Mouse (Mus musculus) MEL (cell line): ENCODE data around the gene Cox4i1. TPM values are rescaled to one million over a fixed set of nuclear protein-coding genes. Genes with fewer than 3 reads are reported as not detected.

Source experiments
- DNase-seq: peaks from one replicate; pipeline ENCODE4 v3.0.0; 2011; ENCODE audit warnings: low read depth, low spot score
- H3K27ac ChIP-seq: 2 replicates; pipeline ENCODE4 v1.5.1; 2012; ENCODE audit warnings: low read depth, mild to moderate bottlenecking, control low read depth, low read length, moderate library complexity; ENCODE audit not compliant: control insufficient read depth
- H3K27me3 ChIP-seq, 2 experiments: fragments of 150-350 bp in 1 of 2; sonication (generic) in 1 of 2; 2 replicates each; pipeline ENCODE4 v1.6.1; 2012; ENCODE audit warnings: low read length in 2 of 2, mild to moderate bottlenecking in 2 of 2, improper control_type of control experiment in 1 of 2, moderate library complexity in 1 of 2; ENCODE audit not compliant: insufficient read depth in 2 of 2, control insufficient read depth in 1 of 2
- H3K36me3 ChIP-seq, 2 experiments: 2 replicates each; pipeline ENCODE4 v1.6.1; 2012 to 2014; ENCODE audit warnings: low read length in 2 of 2, improper control_type of control experiment in 1 of 2, inconsistent platforms in 1 of 2, mild to moderate bottlenecking in 1 of 2; ENCODE audit not compliant: insufficient read depth in 2 of 2, control insufficient read depth in 1 of 2
- H3K4me1 ChIP-seq, 2 experiments: fragments of 150-350 bp in 1 of 2; sonication (generic) in 1 of 2; 2 replicates each; pipeline ENCODE4 v1.6.1; 2012; ENCODE audit warnings: low read length in 2 of 2, improper control_type of control experiment in 1 of 2, mild to moderate bottlenecking in 1 of 2; ENCODE audit not compliant: insufficient read depth in 2 of 2, control insufficient read depth in 1 of 2
- H3K4me3 ChIP-seq, 2 experiments: fragments of 150-350 bp in 1 of 2; sonication (generic) in 1 of 2; 2 replicates each; pipeline ENCODE4 v1.5.1; 2012; ENCODE audit warnings: low read depth in 2 of 2, low read length in 2 of 2, mild to moderate bottlenecking in 2 of 2, moderate library complexity in 2 of 2, control low read depth in 1 of 2, improper control_type of control experiment in 1 of 2; ENCODE audit not compliant: control insufficient read depth in 1 of 2, insufficient read depth in 1 of 2
- H3K79me2 ChIP-seq: 2 replicates; pipeline ENCODE4 v1.6.1; 2012; ENCODE audit warnings: mild to moderate bottlenecking, low read length, moderate library complexity; ENCODE audit not compliant: control insufficient read depth, poor library complexity, insufficient read depth
- H3K9ac ChIP-seq: 2 replicates; pipeline ENCODE4 v1.6.1; 2012; ENCODE audit warnings: low read depth, mild to moderate bottlenecking, control low read depth, low read length, moderate library complexity; ENCODE audit not compliant: control insufficient read depth, poor library complexity, severe bottlenecking
- H3K9me3 ChIP-seq: fragments of 150-350 bp; sonication (generic); replicated peaks from 2 replicates; pipeline ENCODE4 v1.6.1; 2012; ENCODE audit warnings: mild to moderate bottlenecking, low read length, improper control_type of control experiment, moderate library complexity; ENCODE audit not compliant: insufficient read depth
- BHLHE40 ChIP-seq: IDR thresholded peaks from 2 replicates; pipeline ENCODE4 v1.6.1; 2012; ENCODE audit warnings: low read depth, mild to moderate bottlenecking, inconsistent platforms, low read length, improper control_type of control experiment, borderline replicate concordance
- CTCF ChIP-seq, 3 experiments: IDR thresholded peaks in 2 of 3; conservative IDR thresholded peaks in 1 of 3; 2 replicates each; pipeline ENCODE4 v1.5.1; 2011 to 2012; ENCODE audit warnings: low read length in 3 of 3, low read depth in 2 of 3, mild to moderate bottlenecking in 2 of 3, improper control_type of control experiment in 1 of 3, inconsistent platforms in 1 of 3, mixed read lengths in 1 of 3, moderate library complexity in 1 of 3; ENCODE audit not compliant: control insufficient read depth in 1 of 3, insufficient read depth in 1 of 3, poor library complexity in 1 of 3, severe bottlenecking in 1 of 3
- E2F4 ChIP-seq: IDR thresholded peaks from 2 replicates; pipeline ENCODE4 v1.6.1; 2011; ENCODE audit warnings: low read depth, low read length, improper control_type of control experiment, borderline replicate concordance
- GABPA ChIP-seq: IDR thresholded peaks from 2 replicates; pipeline ENCODE4 v1.6.1; 2012; ENCODE audit warnings: low read depth, mild to moderate bottlenecking, inconsistent platforms, low read length, improper control_type of control experiment, moderate library complexity
- GATA1 ChIP-seq: IDR thresholded peaks from 2 replicates; pipeline ENCODE4 v1.6.1; 2011; ENCODE audit warnings: low read depth, low read length, improper control_type of control experiment
- HCFC1 ChIP-seq: IDR thresholded peaks from 2 replicates; pipeline ENCODE4 v1.6.1; 2012; ENCODE audit warnings: low read depth, mild to moderate bottlenecking, inconsistent platforms, low read length, improper control_type of control experiment, moderate library complexity
- JUND ChIP-seq: IDR thresholded peaks from 2 replicates; pipeline ENCODE4 v1.6.1; 2011; ENCODE audit warnings: low read depth, mild to moderate bottlenecking, improper control_type of control experiment, low read length
- POLR2AphosphoS5 ChIP-seq: IDR thresholded peaks from 2 replicates; pipeline ENCODE4 v1.6.1; 2012; ENCODE audit warnings: low read depth, borderline replicate concordance, mild to moderate bottlenecking, inconsistent platforms, low read length, moderate library complexity, mixed read lengths
- RCOR1 ChIP-seq: IDR thresholded peaks from 2 replicates; pipeline ENCODE4 v1.6.1; 2012; ENCODE audit warnings: low read depth, mild to moderate bottlenecking, inconsistent platforms, low read length, improper control_type of control experiment
- TAL1 ChIP-seq: IDR thresholded peaks from 2 replicates; pipeline ENCODE4 v1.6.1; 2012; ENCODE audit warnings: mild to moderate bottlenecking, inconsistent platforms, low read length, moderate library complexity, mixed read lengths
- TBP ChIP-seq: IDR thresholded peaks from 2 replicates; pipeline ENCODE4 v1.8.0; 2011; ENCODE audit warnings: low read depth, low read length, improper control_type of control experiment
- ZKSCAN1 ChIP-seq: IDR thresholded peaks from 2 replicates; pipeline ENCODE4 v1.6.1; 2012; ENCODE audit warnings: low read depth, mild to moderate bottlenecking, inconsistent platforms, low read length, improper control_type of control experiment, moderate library complexity
- polyA plus RNA-seq, 2 experiments: library from polyadenylated mRNA; stranded (reverse) in 1 of 2; unstranded in 1 of 2; fragments of >175 nt in 1 of 2; fragments of >200 nt in 1 of 2; gene quantifications; 2 replicates each; pipeline versions ENCODE4 v1.2.1 to v1.2.4; 2012; ENCODE audit warnings: low replicate concordance in 2 of 2, low read depth in 1 of 2; ENCODE audit not compliant: insufficient read length in 2 of 2, insufficient read depth in 1 of 2, missing spikeins in 1 of 2
- total RNA-seq: library from RNA; depleted of rRNA; stranded (reverse); fragments of 300-350 nt; gene quantifications from 2 replicates; pipeline ENCODE4 v1.2.3, GENCODE M21; 2012

Cox4i1 gene
- total and polyA plus RNA-seq, 3 experiments = 1,011 to 2,173 (median 1,431) TPM

DNA sequence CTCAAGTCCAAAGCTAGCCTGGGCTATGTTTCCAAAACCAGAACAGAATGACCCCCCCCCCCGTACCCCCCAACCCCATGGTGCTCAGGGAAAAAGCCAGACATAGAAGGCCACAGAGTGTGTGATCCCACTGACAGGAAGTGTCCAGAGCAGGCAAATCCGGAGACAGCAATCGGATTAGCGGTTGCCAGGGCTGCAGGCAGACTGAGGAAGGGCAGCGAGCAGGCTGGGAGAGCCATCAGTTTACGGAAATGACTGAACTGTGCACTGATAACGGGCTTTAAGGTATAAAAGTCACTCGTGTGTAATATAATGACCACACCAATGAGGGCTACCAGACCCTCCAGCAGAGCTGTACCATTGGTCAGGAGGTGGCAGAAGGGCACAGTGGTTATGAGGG, 26.8 kb upstream of the Cox4i1 start:
- H3K27ac ChIP-seq = no peak overlapping the region
- H3K36me3 ChIP-seq = no peaks in the 10 kb centered on the region
- no peaks in the 10 kb centered on the region for H3K79me2 ChIP-seq
- no peaks in the 10 kb centered on the region for H3K27me3 ChIP-seq
- H3K9me3 ChIP-seq = no peaks in the 10 kb centered on the region
- H3K9ac ChIP-seq = no peak overlapping the region
- H3K4me3 ChIP-seq = no peak overlapping the region
- peaks cover 0 to 5% of the 10 kb centered on the region in 2 experiments; a peak in 1 of 4 replicates for H3K4me1 ChIP-seq
- DNase-seq = peak; percentile 34
- TF ChIP-seq GATA1 = 0 out of 2 replicates have a peak, but pooled peaks have one; percentile 22
- TF ChIP-seq BHLHE40 = no peak
- TF ChIP-seq, all 39 proteins: peak for 1

DNA sequence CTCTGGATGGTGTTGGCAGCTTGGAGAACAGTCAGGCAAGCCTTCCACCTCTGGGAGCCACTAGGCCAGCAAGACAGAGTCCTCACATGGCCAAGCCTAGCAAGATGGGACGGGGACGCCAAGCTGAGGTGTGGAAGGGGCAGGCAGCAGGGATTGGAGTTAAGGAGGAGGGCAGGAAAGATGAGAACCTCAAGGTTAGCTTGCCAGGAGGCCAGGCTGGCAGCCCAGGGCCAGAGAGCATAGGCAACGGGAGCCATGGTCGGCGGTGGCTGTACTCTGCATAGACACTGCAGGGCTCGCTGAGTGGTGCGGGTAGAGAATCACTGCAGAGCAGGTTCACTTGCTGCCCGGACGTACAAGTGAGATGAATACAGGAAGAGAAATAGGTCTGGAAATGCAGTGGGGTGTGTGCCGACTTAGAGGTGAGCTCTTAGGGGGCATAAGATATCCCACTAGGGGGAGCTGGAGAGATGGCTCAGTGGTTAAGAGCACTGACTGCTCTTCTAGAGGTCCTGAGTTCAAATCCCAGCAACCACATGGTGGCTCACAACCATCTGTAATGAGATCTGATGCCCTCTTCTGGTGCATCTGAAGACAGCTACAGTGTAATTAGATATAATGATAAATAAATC, 25.9 kb upstream of the Cox4i1 start:
- Histone ChIP-seq H3K27me3 (no peaks in the 10 kb centered on the region), H3K9ac (no peak overlapping the region), H3K9me3 (no peaks in the 10 kb centered on the region), H3K79me2 (no peaks in the 10 kb centered on the region), H3K36me3 (no peaks in the 10 kb centered on the region), H3K4me3 (no peak overlapping the region), H3K4me1 (peaks cover 0 to 5% of the 10 kb centered on the region in 2 experiments; a peak in 1 of 4 replicates), H3K27ac (no peak overlapping the region)
- TF ChIP-seq TAL1 (no peak), RCOR1 (no peak), TBP (peak; percentile 60; the same call in 1 of the 2 replicates), GABPA (no peak), CTCF (IDR thresholded peaks at IDR 0.05 in 2 of 3, conservative IDR thresholded peaks at IDR 0.05 in 1 of 3; ENCODE audit: control insufficient read depth in 1 of 3, insufficient read depth in 1 of 3, low read depth in 2 of 3, low read length in 3 of 3, poor library complexity in 1 of 3, severe bottlenecking in 1 of 3) (peak; percentile 3 to 19 (median 14); a peak in 2 of 6 replicates)
- DNase-seq = peak; percentile 50

DNA sequence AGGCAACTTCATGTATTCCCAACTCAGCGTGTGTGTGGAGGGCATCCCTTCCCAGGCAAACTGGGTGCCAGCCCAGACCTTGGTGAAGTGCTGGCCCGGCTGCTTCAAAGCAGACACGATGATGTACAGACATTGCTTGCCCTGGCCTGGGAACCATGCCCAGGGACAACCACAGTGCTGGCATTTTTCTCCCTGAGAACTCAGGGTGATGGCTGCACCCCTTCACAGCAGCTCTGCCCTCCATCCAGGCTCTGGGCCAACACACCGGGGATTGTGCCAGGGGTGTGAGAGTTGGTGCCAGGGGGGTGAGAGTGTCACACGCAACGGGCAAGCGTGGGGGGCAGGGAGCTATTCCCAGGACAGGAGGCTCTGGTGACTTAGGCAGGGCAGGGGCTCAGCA, 23.4 kb upstream of the Cox4i1 start:
- Histone ChIP-seq H3K4me3 (no peak overlapping the region), H3K27me3 (no peaks in the 10 kb centered on the region), H3K36me3 (no peaks in the 10 kb centered on the region), H3K27ac (no peak overlapping the region), H3K4me1 (peaks cover 0 to 5% of the 10 kb centered on the region in 2 experiments; a peak in 1 of 4 replicates), H3K79me2 (no peaks in the 10 kb centered on the region), H3K9me3 (no peaks in the 10 kb centered on the region), H3K9ac (no peak overlapping the region)
- DNase-seq = no peak
- TF ChIP-seq POLR2AphosphoS5 (no peak), ZKSCAN1 (no peak), E2F4 (no peak), JUND (no peak), HCFC1 (no peak)
